Mouse (Mus musculus): ENCODE data around the gene P4htm.
"Not testable (repeated sequence)": the region's sequence is repeated elsewhere in the genome, so short reads cannot be mapped to it uniquely, and the experiment has no call there.

P4htm gene

DNA sequence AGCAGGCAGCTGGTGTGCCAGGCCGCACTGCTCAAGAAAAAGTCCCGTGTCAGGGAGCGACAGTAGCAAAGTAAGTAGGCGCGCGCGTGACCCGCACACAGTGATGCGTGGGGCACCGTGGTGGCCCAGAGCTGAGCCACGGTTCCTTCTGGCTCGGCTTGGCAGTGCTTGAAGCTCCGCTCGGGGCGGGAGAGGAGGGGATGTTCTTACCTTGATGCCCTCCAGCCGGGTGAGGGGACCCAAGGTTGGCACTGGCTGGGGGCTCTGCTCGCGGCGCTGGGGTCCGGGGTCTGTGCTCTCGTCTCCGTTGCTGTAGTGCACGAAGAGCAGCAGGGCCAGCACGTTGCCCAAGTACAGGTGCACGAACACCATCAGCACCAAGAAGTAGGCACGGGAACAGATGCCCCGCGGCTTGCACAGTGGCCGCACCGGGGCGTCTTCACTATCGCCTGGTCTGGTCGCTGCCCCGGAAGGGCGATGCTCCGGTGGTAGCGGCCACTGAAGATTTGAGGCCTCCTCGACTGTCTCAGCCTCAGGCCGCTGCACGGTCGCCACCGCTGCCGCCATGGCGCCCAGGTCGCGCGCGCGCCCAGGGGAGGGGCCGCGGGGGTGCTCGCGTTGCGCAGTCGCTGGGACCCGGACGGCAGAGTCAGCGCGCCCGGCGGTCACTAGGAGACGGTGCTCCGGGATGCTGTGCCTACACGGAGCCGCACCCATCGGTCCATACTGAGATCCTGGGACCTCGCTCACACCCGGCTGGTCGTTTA, at the start of gene P4htm:
TSS of gene P4htm (minus strand) at position 670 of the 767 bp plus-strand sequence.
- DNase-seq (ENCODE audit: low read depth) = no peak

DNA sequence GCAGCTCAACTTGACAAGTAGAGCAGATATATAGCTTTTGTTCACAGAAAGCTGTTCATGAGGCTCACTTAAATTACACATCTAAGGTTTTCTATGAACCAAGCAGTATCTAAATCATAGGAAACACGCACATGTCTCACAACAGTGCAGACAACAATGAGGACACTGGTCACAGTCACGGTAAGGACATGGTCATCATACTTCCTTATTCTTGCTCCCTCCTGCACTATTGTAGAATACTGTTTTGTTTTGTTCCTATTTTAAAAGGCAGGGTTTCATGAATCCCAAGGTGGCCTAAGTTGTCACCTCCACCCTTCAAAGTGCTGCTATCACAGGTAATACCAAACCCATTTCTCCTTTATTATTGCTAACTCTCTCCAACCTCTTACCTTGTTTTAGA, 42.4 kb upstream of the P4htm start:
- DNase-seq (ENCODE audit: low read depth) = no peak

DNA sequence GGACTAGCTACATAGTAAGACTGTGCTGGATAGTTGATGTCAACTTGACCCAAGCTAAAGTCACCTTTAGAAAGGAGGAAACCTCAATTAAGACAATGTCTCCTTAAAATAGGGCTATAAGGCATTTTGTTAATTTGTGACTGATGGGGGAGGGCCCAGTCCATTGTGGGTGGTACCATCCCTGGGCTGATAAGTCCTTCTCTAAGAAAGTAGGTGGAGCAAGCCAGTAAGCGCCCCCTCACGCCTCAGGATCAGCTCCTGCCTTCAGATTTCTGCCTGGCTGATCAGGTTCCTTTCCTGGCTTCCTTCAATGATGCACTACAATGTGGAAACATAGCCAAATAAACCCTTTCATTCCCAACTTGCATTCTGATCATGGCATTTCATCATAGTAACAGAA, 37.9 kb upstream of the P4htm start:
- DNase-seq (ENCODE audit: low read depth) = no peak

DNA sequence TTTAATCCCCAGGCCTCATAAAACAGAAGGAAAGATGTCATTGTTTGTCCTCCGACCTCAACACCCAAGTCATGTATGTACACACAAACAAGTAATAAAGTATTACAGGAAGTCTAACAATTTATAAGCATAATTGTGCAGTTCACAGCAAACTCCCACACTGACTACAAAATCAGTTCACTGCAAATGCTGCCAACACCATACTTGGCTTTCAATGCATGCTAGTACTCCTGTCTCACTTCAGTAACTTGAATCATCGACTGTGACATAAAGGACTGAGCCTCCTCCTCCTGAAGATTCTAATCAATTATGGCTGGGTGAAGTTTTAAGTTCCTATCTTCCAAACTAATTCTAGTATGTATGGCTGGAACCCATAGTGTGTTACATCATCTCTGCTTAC, 36.4 kb upstream of the P4htm start:
- DNase-seq (ENCODE audit: low read depth) = no peak

DNA sequence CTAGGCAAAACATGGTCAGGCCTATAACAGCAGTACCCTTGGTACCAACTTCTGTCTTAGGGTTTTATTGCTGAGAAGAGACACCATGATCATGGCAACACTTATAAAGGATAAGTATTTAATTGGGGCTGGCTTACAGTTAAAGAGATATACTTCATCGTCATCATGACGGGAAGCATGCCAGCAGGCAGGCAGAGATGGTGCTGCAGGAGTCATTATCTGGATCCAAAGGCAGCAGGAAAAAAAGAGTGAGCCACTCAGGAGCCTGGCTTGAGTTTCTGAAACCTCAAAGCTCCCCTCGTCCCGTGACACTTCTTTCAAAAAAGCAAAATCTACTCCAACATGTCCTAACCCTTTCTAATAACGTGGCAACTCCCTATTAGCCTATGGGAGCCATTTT, 34.9 kb upstream of the P4htm start:
- no peak for DNase-seq (ENCODE audit: low read depth)

DNA sequence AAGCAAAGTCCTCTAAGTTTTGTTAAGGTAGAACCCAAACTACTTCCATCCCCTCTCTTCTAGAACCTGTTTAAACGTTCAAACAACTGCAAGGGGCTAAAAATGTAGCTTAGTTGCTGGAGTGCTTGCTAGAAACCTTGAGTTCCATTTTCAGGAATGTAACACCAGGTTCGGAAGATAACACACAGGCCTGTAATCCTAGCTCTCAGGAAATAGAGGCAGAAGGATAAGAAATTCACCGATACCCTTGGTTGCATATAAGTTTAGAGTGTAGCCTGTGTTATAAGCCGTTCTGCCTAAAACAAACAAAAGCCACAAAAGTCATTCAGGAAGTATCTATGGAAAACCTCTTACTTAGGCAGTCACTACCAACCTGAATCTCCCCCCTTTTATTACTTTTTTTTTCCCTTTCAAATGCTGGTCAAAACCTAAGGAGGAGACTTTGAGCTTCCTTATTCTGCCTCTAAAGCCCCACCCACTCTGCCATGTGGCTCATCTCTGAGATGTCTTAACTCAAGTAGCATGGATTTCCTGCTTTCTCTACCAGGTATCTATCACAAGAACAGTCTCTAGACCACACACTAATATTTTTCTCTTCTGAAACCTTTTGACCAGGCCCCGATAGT, 34.3 kb upstream of the P4htm start:
- DNase-seq (ENCODE audit: low read depth) = no peak

DNA sequence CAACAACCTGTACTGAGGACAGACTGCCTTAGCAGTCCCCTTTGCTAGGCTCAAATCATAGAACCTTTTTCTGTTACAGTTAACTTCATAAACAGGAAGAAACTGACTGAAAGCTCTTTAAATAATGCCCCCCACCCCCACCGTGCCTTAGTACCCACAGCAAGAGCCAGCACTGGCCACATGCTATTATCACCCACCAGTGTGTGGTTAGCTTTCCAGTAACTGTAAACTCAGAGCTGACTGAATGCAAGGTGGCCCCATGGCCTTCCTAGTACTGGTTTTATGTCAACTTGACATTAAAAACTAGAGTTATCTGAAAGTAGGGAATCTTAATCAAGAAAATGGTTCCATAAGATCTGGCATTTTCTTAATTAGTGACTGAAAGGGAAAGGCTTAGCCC, 33.2 kb upstream of the P4htm start:
- DNase-seq (ENCODE audit: low read depth) = no peak

DNA sequence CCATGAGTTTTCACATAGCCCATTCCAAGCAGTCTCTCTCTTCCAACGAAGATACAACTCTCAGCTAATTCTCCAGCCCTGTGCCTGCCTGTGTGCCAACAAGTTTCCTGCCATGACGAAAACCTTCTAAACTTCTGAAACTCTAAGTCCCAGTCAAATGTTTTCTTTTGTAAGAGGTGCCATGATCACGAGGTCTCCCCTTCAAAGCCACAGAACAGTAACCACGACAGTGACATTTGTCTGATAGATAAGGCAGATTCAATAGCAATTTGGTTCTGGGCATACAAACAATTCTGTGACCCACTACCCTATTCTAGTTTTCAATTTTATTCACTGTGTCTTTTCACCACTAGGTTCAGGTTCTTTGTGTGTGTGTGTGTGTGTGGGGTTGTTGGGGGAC, 30.7 kb upstream of the P4htm start:
- DNase-seq (ENCODE audit: low read depth) = no peak

DNA sequence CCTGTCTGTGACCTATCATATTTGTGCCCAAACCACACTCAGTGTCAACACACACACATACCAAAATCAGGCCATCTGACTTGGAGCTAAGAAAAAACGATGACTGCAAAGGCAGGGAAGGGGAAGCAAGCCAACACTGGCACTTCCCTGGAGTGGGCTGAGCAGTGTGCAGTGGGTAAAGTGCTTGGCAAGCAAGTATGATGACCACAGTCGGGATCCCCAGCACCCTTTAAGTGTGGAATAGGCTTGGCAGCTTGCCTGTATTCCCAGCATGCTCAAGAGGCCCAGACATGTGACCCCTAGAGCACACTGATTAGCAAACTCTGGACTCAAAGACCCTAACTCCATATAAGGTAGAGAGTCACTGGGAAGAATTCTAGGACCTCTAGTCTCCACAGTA, 29.0 kb upstream of the P4htm start:
- no peak for DNase-seq (ENCODE audit: low read depth)

DNA sequence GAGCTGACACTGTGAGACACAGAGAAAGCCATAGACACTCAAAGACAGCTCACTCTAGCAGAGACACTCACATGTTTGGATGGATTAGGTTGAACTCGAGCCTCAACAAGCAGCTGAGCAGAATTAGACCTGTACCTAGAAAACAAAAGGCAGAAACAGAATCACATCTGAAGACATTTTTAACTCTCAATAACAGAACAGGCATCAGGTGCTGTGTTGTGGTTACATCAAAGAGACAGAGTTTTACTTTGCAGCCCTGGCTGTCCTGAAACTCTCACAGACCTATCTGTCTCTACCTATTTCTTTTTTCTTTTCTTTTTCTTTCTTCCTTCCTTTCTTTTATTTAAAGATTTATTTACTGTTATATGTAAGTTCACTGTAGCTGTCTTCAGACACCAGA, 19.8 kb upstream of the P4htm start:
- DNase-seq (ENCODE audit: low read depth) = no peak

DNA sequence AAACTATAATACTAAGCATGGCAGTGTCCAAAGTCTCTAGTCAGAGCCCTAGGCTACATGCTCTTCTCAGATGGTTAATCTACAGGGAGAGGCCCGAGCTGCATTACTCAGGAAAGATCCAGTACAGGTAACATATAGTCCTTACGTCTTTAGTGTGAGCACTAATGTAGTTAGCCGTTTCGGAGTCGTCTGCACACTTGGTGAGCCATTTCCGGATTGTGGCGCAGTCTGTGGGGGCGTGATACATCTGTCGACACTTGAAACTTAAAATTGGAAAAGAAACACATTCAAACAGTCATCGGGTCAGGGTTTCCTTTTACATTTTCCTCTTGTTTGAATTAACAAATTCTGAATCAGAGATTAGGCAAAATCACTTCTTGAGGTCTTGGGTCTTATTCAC, 14.0 kb upstream of the P4htm start:
- no peak for DNase-seq (ENCODE audit: low read depth)

DNA sequence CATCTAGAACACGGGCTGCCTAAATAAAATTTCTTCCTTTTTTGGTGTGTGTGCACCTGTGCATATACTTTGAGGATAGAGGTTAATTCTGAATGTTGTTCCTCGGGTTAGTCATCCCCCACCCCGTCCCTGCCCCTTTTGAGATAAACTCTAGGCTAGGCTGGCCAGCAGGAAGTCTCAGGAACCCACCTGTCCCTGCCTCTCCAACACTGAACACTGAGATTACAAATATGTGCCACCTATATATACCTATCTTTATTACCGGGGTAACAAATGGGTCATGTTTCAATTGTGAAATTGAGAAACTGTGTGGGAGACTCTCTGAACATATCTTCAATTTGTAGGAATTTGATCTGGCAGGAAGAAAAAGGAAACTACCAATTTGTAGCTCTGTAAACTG, 11.4 kb upstream of the P4htm start:
- no peak for DNase-seq (ENCODE audit: low read depth)

DNA sequence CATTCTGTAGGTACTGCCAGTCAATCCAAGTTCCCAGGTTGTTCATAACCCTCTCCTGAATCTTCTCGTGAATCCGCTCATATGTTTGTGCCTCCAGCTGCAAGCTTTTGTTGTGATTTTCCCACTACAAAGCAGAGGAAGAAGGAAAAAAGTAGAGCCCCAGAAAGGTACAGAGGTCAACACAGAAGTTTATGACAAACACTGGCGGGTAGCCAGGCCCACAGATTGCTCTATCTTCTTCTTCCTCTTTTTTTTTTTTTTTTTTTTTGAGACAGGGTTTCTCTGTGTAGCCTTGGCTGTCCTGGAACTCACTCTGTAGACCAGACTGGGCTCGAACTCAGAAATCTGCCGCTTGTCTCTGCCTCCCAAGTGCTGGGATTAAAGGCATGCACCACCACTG, 10.5 kb upstream of the P4htm start:
- not testable (repeated sequence) for DNase-seq (ENCODE audit: low read depth)

DNA sequence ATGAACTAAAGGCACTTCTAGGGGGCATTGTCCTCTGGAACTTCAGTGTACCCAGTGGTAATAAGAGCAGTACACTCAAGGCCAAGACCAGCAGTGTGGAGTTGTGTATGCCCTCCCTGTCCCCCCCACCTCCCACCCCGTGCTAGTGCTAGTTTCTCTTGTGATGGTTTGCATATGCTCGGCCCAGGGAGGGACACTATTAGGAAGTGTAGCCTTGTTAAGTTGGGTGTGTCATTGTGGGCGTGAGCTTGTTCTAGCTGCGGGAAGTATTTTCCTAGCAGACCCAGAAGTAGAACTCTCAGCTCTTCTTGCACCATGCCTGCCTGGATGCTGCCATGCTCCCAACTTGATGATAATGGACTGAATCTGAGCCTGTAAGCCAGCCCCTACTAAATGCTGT, 4.5 kb upstream of the P4htm start:
- DNase-seq (ENCODE audit: low read depth) = no peak

DNA sequence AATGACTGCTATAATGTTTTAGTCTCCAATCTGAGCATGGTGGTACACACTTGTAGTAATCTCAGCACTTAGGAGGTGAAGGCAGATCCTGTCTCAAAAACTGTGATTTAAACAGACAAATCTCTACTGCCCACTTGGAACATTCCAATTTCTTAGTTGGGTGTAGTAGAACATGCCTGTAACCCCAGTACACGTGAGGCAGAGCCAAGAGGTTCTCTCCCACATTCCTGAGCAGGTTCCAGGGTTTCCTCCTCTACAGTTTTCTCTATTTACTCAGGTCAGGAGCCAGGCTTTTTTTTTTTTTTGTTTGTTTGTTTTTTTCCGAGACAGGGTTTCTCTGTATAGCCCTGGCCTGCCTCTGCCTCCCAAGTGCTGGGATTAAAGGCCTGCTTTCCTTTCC, 2.5 kb upstream of the P4htm start:
- DNase-seq (ENCODE audit: low read depth) = no peak

DNA sequence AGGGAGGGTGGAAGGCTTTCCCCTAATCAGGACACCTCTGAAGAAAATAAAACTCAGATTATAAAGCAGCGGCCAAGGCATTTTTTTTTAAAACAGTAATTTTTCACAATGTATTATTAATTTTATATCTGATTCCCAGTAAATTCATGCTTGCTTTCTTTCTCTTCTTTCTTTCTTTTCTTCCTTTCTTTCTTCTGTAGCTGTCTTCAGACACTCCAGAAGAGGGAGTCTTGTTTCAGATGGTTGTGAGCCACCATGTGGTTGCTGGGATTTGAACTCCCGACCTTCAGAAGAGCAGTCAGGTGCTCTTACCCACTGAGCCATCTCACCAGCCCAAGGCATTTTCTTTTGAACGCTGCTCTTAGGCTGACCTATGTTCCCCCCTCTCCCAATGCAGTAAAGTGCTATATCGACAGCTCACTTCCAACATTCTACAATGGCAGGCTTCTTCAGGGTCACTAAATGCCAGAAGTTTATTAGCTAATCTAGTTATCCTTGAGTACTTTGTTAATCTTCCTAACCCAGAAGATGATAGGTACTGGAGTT, 1.6 kb upstream of the P4htm start:
- no peak for DNase-seq (ENCODE audit: low read depth)

DNA sequence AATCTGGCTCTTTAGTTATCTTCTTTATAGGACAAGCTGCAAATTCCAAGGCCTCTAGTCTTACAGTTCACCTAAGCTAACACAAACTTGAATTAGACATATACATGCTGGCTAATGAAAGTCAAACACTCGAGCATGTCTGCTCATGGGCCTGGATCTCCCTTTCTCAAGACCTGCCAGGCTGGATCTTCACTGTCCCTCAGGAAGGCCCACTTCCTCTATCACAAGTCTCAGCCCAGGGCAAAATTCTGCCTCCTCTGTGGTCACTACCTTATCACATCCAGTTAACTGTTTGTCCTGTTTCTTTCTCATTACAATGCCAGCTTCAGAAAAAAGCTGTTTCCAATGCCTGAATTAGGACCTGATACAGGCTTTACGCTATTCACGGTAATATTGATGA, 3.1 kb downstream of the P4htm start:
- no peak for DNase-seq (ENCODE audit: low read depth)

DNA sequence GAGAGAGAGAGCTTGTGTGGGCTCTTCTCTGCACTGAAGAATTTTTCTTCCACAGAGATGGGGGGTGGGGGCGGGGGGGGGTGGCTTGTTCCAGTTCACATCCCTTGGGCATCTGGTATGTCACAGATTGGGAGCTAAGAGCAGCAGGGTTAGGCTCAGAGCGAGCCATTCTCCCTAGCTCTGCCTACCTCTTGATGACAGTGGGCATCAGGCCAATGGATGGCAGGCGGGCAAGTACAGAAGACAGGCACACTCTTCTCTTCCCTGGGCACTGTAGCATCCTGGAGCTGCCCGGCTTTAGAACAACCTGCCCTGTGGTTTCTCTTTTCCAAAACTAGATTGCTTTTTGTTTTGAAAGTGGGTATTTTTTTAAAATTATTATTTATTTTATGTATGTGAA, 6.0 kb downstream of the P4htm start:
- no peak for DNase-seq (ENCODE audit: low read depth)

DNA sequence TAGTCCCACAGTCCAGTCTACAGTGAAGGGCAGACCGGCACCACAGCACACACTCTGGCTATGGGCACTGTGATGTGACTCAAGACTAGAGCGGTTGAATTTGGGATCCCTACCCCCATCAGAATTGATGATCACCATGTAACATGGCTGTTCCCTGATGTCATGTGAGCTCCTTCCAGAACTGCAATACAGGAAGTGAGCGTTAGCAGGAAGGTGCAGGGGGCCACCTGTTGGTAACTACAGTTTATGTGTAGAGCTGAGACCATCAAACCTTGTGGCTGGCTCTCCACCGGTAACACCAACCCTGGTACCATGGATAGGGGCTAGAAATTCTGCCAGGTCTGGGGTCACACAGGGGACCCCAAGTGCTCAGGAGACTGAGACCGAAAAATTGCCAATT, 8.2 kb downstream of the P4htm start:
- no peak for DNase-seq (ENCODE audit: low read depth)

DNA sequence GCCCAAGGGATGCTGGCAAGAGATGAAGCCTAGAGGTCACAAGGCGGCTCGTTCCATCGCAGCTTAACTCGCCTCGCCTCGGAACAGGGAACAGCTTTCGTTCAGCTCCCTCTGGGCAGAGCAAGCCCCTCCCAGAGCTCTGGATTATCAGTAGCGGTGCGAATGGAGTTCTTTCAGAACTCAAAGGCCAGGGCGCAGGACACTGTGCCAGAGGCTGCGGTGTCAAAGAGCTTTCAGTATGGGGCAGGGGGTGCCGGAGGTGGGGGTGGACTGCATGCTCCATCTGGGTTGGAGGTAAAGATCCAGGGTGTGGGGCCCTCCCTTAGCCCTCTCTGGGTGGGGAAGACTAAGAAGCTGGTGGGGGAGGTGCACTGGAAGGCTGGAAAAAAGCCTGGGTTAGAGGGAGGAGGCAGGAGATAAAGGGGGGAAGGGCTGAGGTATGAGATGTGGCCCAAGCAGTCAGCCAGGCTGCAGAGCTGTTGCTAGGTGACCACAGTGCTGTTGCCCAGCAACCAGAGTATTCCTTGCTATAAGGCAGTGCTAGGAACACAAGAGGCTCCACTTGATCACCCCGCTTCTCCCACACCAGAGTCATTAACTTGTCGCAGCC, 9.8 kb downstream of the P4htm start:
- peak; percentile 29 for DNase-seq (ENCODE audit: low read depth)

DNA sequence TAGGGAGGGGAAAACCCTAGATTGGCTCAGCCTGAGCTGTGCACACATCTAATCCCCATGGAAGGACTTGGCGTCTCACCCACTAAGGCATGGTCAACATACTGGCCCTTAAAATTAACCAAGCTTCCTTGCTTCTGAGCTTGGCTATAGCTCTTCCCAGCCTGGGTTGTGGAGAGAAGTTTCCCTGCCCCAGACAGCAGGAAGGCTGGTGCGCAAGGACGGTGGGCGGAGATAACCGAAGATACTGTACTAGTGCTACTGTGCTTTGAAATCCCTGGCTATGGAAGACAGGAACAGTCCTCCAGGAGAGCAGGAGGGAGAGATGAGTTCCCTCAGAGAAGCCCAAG, 18.1 kb downstream of the P4htm start:
- no peak for DNase-seq (ENCODE audit: low read depth)

DNA sequence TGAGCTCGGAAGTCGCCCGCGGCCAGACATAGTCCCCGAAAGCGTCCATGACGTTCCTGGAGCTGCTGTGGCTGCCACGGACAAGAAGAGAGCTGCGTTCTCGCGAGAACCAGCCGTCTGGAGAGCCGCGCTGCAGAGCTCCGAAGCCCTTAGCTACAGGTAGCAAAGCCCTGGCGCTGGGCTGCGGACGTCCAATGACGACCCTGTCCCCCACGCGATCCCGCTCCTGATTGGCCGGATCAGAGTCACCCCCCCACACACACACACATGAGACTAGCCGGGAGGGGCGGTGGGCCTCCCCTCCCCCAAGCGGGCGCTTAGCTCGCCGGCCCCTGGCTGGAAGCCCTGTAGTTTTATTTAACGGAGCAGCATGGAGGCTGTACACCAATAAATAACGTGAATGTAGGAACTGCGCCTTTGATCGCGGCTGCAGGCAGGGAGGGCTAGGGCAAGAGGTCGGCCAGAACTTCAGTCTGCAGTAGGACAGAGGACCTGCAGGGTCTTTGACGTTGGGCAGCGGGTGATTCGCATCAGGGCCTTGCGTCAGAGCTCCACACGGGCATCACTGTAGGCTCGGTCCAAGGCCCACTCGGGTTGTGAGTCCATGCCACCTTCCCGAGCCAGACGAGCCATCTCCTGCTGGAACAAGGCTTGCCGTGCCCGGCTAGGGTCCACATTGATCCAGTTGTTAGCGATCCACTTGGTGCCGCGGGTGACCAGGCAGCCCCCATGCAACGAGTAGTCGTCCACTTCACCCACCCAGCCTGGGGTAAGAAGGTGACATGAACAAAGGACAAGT, 18.7 kb downstream of the P4htm start, which contains the start of gene Wdr6:
TSS of gene Wdr6 (minus strand) at position 195 of the 799 bp plus-strand sequence.
- DNase-seq (ENCODE audit: low read depth) = peak; percentile 92

Data from fibroblast of lung, adult 2 months (primary cell).